Mouse (Mus musculus): ENCODE results near the gene Nckap5l.
"Not testable (repeated sequence)": the region's sequence is repeated elsewhere in the genome, so short reads cannot be mapped to it uniquely, and the experiment has no call there.

Nckap5l gene

DNA sequence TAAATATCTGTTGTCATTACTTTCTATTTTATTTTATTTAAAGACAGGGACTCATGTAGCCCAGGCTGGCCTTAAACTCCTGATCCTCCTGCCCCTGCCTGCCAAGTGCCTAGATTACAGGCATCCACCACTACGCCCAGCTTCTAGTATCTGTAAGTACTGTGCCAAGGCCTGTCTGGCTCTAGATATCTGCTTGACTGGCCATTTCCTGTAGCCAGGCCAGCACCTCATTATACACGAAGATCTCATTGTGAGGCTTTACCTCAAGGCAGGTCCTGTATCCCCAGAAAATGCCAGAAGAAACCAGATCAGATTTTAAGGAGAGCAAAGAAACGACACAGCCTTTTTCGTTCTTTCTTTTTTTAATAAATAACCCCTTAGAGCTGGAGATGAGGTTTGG is 12.2 kb upstream of the Nckap5l start:
- no peak for DNase-seq (ENCODE audit: low read depth, low spot score)

DNA sequence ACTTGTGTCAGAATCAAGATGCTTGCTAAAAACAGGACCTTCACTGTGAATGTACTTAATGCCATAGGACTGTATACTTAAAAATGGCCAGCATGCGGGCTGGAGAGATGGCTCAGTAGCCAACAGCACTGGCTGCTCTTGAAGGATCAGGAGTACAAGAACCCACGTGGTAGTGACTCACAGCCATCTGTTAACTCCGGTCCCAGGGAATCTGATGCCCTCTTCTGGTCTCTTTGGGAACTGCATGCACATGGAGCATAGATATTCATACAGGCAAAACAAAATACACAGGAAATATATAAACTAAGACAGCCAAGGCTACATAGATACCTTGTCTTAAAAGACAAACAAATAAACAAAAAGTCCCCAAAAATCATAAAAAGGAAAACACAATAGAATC is 11.5 kb upstream of the Nckap5l start:
- DNase-seq (ENCODE audit: low read depth, low spot score): peak; percentile 44

DNA sequence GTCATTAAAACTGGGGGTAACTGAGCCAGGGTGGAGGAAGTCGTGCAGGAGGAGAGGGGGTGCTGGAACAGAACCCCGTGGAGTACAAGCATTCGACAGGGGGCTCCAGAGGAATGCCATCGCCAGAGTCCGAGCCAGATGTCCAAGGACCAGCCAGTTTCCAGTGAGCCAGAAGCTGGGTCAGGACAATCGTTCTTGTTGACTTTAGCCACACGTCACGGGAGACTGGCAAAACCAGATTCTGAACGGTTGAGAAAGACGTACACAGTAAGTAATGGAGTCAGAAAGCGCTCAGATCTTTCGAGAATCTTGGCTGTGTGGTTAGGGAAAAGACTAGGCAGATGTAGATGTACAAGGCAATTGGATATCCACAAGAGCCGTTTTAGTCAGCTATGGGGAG is 5.6 kb upstream of the Nckap5l start:
- no peak for DNase-seq (ENCODE audit: low read depth, low spot score)

DNA sequence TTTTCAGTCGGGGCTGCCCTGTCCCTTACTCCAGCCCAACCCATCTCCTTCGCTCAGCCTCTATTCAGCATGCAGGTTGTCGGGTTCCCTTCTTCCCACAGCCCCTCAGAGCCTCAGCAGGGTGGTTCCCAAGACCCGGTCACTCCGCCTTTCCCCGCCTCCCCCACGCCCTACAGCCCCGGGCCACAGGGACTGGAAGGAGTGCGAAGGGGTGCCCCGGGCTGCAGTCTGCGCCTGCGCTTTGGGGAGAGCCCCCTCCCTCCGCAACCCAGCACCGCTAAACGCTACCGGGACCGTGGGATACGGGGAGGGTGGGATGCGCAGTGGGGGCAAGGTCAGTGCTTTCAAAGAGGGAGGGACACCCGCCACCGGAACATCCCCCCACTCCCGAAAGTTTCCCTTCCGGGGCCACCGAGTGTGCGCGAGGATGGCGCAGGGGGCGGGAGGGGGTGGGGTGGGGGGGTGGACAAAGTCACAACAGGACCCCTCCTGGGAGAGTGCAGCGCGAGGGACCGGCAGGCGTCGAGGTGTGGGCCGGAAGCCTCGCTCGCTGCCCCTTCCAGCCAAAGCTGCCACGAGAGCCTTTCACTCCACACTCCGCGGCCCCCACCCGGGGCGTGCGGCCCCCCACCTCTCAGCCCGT is 464 bp downstream of the Nckap5l start:
- peak; percentile 45 for DNase-seq (ENCODE audit: low read depth, low spot score)

DNA sequence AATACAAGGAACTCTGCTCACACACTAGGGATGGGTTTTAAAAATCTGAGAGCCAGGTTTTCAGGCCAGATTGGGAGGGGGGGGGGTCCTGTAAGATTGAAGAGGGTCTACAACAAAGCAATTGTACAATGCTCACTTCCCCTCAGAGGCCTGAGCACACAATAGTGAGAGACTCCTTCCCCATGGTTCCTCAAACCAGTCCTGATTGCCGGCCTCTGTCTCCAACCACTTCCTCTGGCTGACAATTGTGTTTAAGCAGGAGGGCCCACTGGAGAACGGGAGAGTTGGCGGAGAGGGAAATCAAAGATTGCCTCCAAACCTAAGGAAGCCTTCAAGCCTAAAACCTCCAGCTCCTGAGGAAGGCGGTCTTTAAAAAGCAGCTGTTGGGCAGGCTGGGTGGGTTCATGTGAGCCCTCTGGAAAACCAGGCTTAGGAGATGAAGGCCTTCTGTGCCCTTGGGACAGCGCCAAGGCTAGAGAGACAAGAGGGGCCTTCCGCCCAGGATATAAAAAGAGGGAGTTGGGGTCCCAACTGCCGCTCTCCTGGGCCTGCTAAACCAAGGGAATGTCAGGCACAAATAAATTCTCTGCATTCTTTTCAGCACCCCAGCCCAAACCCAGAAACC is 1.1 kb downstream of the Nckap5l start:
- DNase-seq (ENCODE audit: low read depth, low spot score): no peak

DNA sequence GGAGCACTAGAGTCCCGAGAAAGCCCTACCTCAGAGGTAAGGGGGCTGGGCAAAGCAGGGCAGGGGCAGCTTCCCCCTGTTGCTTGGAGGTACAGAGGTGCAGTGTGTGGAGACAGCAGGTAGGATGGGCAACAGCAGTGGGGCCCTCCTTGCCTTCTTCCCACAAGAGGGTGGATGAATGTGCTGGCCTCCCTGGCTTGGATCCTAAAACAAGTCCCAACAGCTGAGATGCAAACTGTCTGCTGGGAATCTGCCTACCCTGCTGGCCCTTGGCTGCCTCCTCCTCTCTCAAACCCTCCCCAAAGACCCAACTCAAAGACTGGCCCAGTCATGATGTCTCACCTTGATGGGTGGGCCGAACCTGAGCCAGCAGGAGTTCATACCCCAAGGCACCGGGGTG is 2.1 kb downstream of the Nckap5l start:
- DNase-seq (ENCODE audit: low read depth, low spot score): no peak

DNA sequence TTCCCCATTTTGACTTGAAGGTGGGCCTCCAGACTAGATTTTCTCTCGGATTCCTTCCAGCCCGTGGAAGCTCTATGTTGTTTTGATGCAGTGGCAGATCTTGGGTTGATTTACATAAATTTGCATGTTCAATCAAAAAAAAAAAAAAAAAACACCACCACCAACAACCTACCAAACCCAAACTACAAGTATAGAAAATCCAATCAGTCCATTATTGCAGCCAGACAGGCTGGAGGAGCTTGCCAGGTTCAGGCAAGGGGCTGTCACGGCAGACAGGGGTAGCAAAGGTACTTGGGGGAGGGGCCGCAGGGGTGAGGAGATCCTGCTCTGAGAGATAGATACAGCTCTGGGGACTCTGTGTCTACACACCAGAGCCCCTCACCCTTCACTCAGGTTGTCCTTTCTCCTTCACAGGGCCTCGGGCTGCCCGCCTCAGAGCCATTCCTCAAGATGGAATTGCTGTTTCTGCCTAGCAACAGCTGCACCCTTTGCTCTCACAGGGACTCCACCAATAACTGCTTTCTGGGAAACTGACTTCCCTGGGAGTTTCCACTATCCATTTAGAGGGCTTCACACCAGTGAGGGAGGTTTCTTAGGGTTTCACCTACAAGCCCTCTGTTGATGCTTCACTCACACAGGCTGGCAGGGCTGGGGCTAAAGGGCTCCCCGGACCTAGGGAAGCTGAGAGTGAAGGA is 2.8 kb downstream of the Nckap5l start:
- DNase-seq (ENCODE audit: low read depth, low spot score): no peak

DNA sequence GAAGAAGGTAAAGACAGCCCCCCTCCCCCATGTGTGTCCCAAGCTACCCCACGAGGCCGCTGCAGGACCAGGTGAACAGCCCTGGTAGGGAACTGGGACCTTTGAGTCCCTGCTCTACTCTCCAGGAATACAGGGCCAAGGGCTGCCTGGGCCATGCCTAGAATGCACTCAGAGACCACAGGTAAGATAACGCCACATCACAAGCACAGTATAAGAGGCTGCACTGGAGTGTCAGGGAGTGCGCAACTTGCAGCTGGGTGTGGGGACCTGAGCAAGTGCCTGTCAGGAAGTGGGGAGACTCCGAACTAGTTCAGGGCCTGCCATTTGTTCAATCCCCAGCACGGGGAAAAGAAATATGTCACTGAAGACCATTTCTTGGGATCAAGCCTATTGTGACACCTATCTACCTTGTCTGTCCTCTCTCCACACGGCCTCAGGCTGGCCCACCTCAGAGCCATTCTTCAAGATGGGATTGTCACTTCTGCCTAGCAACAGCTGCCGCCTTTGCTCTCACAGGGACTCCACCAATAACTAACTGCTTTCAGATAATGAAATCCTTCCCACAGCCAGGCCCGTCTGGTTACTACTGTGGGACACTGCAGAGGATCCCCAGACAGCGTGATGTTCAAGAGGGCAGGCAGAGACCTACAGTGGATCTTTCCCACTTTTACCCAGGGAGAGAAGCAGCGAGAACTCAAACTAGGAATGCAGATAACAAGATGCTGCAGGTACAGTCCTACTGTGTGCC is 4.2 kb downstream of the Nckap5l start:
- DNase-seq (ENCODE audit: low read depth, low spot score): no peak

DNA sequence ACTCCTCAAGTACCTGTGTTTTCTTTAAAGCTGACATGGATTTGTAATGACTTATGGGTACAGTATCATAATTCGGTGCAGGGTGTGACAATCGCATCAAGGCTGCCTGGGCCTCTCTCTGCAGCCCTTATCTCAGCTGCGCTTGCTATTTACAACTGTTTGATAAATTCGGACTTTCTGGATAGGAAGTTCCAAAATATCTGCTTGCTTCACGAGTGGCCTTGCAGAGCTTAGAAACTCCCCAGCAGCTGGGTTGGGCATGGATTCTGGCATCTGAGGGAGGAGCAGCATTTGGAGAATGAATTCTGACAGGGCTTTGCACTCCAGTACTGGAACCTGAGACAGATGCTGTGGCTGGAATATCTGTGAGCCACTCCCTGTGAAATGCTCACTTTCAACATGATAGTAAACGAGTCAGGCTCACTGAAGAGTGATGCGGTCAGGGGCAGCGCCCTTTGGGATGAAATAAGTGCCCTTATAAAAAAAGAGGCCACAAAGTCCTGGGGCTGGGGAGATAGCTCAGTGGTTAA is 7.7 kb downstream of the Nckap5l start:
- no peak for DNase-seq (ENCODE audit: low read depth, low spot score)

DNA sequence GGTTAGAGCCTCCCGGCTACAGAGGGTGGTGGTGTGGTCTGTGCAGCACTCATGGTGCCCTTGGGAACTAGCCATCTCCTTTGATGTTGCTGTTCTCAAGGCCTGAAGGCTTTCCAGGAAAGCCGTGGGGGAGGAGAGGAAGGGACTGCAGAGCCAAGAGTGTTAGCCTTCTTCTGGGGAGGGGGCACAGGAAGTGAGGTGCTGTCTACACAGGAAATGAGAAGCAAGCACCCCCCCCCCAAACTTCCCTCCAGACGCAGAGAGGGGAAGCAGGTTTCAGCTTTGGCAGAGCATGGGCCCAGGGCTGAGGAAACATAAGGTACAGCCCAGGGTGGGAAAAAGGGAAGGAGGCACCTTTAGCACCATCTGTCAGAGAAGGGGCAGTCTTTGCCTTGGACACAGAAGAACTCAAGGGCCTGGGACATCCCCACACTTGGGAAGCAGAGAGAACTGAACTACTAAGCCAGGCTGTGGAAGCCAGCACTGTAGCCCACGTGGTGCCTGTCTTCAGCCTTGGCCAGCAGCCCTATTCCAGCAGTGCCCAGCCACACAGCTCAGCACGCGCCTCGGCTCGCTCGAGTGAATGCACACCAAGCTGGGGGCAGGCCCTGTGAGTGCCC is 8.3 kb downstream of the Nckap5l start:
- DNase-seq (ENCODE audit: low read depth, low spot score): no peak

DNA sequence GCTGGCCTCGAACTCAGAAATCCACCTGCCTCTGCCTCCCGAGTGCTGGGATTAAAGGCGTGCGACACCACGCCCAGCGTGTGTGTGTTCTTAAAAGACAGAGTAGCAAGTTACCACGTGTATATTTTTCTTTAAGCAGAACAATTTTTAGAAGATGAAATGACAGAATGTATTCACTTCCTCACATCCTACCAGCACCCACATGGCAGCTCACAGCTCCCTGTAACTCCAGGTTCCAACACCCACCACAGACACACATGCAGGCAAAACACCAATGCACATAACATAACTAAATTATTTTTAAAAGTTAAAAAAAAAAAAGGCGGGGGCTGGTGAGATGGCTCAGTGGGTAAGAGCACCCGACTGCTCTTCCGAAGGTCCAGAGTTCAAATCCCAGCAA is 11.4 kb downstream of the Nckap5l start:
- not testable (repeated sequence) for DNase-seq (ENCODE audit: low read depth, low spot score)

DNA sequence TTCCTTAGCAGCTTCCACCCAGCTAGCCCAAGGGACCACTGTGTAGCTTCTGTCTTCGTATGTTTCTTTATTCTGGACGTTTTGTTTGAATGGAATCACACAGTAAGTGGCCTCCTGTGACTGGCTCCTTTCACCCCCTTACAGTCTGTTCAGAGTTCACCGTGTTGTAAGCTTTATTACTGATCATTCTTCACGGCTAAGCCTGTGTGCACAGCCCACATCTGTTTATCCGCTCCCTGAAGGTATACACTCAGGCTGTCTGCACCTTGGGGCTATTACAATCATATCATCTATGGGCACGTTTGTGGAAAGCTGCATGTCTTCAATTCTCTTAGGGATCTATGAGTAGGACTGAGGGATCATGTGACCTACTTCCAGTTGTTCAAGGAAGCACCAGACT is 12.0 kb downstream of the Nckap5l start:
- no peak for DNase-seq (ENCODE audit: low read depth, low spot score)

DNA sequence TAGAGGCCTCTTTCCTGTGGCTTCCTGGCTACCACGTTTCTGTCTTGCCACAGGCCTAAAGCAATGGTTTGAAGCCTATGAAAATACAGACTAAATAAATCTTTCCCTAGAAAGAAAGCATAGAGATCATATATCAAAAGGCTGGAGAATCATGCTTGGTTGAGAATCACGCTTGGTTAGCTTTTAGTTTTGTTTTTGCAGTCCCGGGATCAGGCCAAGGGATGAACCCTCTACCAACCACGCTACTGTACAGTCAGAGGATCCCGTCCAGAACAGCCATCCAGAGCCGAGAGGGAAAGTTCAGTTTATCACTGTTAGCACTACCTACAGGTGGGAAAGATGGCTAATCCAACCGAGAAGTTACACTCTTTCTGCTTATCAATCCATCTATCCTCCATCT is 15.2 kb downstream of the Nckap5l start:
- no peak for DNase-seq (ENCODE audit: low read depth, low spot score)

DNA sequence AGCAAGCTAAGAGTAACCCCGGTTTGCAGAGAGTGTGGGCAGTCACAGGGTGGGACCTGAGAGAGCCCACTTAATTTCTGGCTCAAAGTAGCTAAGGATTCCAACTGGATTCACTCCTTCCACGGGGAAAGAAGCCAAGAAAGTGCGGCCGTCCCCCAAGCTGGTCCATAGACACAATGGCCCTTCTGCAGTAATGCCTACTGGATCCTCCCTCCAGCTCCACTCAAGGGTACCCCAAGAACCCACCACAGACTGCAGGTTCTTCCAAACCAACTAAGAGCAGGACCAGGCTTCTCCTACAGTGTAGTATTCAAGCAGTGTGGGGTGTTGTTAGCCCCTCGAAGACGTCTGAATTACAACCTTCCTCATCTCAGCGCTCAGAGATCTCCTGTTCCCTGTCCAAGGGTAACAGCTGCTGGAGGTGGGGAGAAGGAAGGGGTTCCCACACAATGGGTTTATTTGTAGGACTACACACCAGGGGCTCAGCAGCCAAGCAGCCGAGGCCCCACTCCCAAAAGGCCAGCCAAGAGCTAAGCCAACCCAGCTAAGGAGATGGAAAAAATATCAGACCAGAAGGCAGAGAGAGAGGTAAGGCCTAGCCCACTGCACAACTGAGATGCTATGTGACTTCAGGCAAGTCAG is 16.6 kb downstream of the Nckap5l start:
- no peak for DNase-seq (ENCODE audit: low read depth, low spot score)

DNA sequence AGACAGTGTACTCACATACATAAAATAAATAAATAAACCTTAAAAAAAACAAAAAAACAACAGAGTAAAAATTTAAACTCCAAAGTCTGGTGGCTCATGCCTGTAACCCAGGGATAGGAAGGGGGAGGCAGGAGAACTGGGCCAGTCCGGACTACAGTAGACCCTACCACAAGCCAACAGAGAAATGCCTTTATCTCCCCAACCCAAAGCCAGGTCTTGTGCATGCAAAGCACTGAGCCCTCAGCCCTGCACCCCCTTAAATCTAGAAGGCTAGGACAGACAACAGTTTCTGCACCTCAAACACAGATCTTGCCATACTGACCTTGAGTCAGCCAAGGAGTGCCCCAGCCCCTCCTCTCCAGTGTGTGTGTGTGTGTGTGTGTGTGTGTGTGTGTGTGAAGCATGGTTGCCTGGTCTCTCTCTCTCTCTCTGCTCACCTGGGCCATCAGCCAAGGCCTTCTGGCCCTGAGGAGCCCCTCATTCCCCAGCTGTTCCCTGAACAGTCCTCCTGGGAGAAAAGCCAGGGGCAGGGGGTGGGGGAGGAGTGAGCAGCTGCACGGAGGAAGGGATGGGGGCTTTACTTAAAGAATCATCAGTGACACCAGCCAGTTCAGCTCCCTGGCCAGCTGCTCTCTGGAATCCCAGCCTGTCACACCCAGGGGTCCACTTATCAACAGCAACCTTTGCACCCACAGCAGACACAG is 17.3 kb downstream of the Nckap5l start:
- DNase-seq (ENCODE audit: low read depth, low spot score): no peak

DNA sequence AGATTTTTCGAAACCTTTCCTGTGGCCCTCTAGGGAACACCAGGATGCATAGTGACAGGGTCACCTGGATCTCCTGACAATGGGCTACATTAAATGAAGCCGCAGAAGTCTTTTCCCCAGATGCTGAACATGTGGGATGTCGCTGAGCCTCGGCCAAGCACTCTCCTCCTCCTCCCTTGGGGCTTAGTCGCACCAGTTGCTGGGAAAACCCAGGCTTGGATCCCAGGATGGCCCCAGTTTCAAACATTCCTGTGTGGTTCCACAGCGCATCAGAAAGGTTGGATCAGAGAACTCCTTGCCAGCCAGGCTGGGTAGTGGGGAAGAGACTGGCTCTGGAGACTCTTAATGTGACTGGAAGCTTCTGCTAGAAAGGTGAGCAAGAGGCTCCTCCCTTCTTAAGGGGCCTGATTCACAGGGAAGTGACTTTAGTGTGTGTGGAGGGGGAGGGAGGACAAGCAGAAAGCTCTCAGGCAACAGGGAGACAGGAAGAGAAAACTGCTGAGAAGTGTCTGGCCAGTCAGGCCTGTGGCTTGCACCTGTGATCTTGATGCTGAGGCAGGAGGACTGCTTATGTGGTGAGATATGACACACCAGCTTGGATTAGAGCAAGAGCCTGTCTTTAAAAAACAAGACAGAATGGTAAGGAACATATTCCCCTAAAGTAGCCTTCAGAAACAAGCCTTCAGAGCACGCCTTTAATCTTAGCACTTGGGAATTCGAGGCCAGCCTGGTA is 18.4 kb downstream of the Nckap5l start:
- no peak for DNase-seq (ENCODE audit: low read depth, low spot score)

DNA sequence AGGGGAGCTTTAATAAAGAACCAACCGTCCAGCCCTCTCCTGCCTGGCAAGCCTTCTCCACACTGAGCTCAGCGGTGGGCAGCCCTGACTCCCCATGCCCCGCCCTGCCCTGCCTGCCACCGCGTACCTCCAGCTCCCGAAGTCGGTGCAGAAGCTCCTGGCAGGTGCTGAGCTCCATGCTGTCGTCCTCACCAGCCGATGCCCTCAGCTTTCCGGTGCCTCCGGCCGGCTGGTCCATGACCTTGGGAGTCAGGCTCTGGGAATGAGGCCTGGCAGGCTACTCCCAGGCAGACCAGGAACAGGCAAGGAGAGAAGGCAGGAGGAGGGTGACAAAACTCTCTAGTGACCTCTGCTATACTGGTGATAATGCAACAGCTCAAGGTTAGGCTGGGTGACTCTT is 23.6 kb downstream of the Nckap5l start:
- DNase-seq (ENCODE audit: low read depth, low spot score): no peak

DNA sequence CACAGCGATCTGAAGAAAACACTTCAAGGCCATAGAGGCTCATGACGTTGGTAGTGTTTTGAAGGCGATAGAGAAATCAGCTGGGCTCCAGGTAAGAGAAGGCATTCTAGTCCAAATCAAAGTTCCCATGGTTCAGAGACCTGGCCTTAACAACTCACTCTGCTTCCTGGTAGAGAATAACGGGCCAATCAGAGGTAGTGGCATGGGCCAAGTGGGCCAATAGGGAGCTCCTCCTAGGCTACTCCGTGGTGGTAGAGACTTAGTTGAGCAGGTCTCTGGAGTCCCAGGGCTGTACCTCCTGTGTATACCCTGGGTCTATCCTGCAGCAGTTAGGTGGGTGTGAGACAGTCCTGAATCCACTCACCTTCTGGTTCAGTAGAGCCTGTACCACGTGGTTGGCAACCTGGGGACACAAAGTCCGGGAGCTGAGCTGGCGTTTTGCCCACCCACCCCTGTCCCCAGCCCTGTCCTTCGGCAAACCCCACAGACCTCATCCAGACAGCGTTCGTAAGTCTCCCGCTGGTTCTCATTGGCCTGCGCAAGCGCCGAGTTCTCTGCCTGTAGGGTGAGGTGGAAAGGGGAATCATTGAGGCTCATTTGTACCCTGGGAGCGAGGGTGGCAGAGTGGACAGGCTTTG is 24.3 kb downstream of the Nckap5l start:
- no peak for DNase-seq (ENCODE audit: low read depth, low spot score)

DNA sequence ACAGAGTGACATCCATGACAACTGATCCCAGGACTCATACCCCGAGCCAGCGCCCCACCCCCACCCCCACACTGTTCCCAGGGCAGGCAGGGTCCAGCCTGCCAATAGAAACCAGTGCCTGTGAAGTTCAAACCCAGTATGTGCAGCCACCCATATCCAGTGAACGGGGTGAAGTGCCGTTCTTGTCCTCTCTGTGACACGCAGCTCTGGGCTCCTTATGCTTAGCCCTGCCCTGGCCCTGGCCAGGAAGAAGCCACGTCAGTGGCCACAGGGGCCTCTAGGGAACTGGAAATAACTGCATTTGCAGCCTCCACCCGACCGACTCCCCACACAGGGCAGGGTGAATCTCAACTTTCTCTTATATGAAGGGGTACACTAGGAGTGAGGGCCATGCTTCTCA is 25.6 kb downstream of the Nckap5l start:
- no peak for DNase-seq (ENCODE audit: low read depth, low spot score)

Measured in embryo, embryonic 11.5 days (tissue).